Mouse (Mus musculus): ENCODE measurements at regions not wholly inside any gene's neighbourhood (a gene's known extent, or its start where the extent isn't known, plus 50 kb on each side); places are given as distances from the start of the nearest gene placed in this dataset.

GRCm38 (mm10) chr8:90608410-90608809, 208.8 kb downstream of the Gm19935 start:
- no peak for DNase-seq (ENCODE audit: low spot score)
- no peak for TF ChIP-seq CTCF (IDR thresholded peaks at IDR 0.05; ENCODE audit: low read depth)
- ATAC-seq (replicated peaks; ENCODE audit: low FRiP score, low read depth): no peak

DNA sequence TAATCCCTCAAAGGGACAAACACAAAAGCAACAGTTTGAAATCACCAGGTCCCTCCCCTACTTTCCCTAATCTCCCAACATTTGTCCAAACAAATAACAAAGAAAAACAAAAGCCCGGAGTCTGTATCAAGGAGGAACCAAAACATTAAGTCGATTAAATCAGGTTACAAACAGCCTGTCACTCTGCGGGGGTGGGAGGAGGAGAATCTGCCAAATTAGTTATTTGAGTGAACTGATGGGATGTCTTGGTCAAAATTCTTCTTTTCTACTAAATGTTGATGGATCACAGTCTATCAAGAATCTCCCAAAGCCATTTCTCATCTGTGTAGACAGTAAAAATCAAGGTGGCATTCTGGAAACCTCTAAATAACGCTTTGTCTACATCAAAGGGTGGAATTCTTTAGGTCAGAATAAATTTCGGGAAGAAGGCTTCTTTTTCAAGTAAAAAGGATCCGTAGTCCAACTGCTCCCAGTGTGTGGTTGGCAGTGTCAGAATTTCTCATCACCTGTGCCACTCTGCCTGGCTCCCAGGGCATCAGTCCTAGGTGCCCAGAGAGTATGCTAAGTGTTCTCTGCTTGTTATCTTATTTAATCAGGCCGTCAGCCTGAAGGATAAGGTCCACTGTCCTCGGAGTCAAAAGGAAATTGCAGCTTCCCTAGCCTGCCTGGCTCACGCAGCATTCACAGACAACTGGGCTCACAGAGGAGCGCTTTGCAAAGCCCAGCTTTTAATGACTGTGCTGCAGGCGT, 216.1 kb downstream of the Gm19935 start:
- Histone ChIP-seq H3K27me3 (ENCODE audit: insufficient read depth, low read length) (no peaks in the 10 kb centered on the region), H3K27ac (no peak overlapping the region), H3K9me3 (replicated peaks; ENCODE audit: low read length) (no peaks in the 10 kb centered on the region), H3K9ac (ENCODE audit: low read depth, low read length) (no peak overlapping the region), H3K4me3 (replicated peaks; ENCODE audit: low read depth, low read length) (no peak overlapping the region), H3K36me3 (ENCODE audit: insufficient read depth, low read length) (no peaks in the 10 kb centered on the region), H3K4me2 (ENCODE audit: low read length) (no peak overlapping the region), H3K4me1 (replicated peaks; ENCODE audit: insufficient read depth, low read length) (no peaks in the 10 kb centered on the region)
- no peak for TF ChIP-seq CTCF (IDR thresholded peaks at IDR 0.05; ENCODE audit: low read depth)
- WGBS: 26% methylated on average over 11 of the region's 11 CpGs
- no peak for ATAC-seq (replicated peaks; ENCODE audit: low FRiP score, low read depth)
- no peak for DNase-seq (ENCODE audit: low spot score)

More at GRCm38 (mm10) chr8:90608410-90608809, 208.8 kb downstream of the Gm19935 start:
- H3K4me2 ChIP-seq (ENCODE audit: low read length): no peak overlapping the region
- H3K36me3 ChIP-seq (ENCODE audit: insufficient read depth, low read length): no peaks in the 10 kb centered on the region
- no peaks in the 10 kb centered on the region for H3K4me1 ChIP-seq (replicated peaks; ENCODE audit: insufficient read depth, low read length)
- no peak overlapping the region for H3K4me3 ChIP-seq (replicated peaks; ENCODE audit: low read depth, low read length)
- no peaks in the 10 kb centered on the region for H3K27me3 ChIP-seq (ENCODE audit: insufficient read depth, low read length)
- WGBS: 54% methylated on average over 3 of the region's 3 CpGs
- H3K27ac ChIP-seq: no peak overlapping the region
- H3K9ac ChIP-seq (ENCODE audit: low read depth, low read length): no peak overlapping the region
- no peaks in the 10 kb centered on the region for H3K9me3 ChIP-seq (replicated peaks; ENCODE audit: low read length)

- no peak overlapping the region for H3K9ac ChIP-seq (ENCODE audit: low read depth, low read length)
- H3K27me3 ChIP-seq (ENCODE audit: insufficient read depth, low read length): no peaks in the 10 kb centered on the region
- no peaks in the 10 kb centered on the region for H3K4me1 ChIP-seq (replicated peaks; ENCODE audit: insufficient read depth, low read length)
- no peak for DNase-seq (ENCODE audit: low spot score)
- no peak for TF ChIP-seq CTCF (IDR thresholded peaks at IDR 0.05; ENCODE audit: low read depth)
- H3K27ac ChIP-seq: no peak overlapping the region
- no peak overlapping the region for H3K4me3 ChIP-seq (replicated peaks; ENCODE audit: low read depth, low read length)
- H3K4me2 ChIP-seq (ENCODE audit: low read length): no peak overlapping the region
- no peak for ATAC-seq (replicated peaks; ENCODE audit: low FRiP score, low read depth)
- H3K9me3 ChIP-seq (replicated peaks; ENCODE audit: low read length): no peaks in the 10 kb centered on the region
- 82% methylated on average over 6 of the region's 6 CpGs for WGBS
- H3K36me3 ChIP-seq (ENCODE audit: insufficient read depth, low read length): no peaks in the 10 kb centered on the region
These were observed 219.8 kb downstream of the Gm19935 start for GRCm38 (mm10) chr8:90597376-90597775.

GRCm38 (mm10) chr8:90579426-90579825, 231.3 kb upstream of the Tox3 start:
- WGBS: 74% methylated on average over 4 of the region's 4 CpGs

GRCm38 (mm10) chr8:90576976-90577375, 228.8 kb upstream of the Tox3 start:
- no peaks in the 10 kb centered on the region for H3K36me3 ChIP-seq (ENCODE audit: insufficient read depth, low read length)
- DNase-seq (ENCODE audit: low spot score) (no peak), ATAC-seq (replicated peaks; ENCODE audit: low FRiP score, low read depth) (no peak)
- H3K9me3 ChIP-seq (replicated peaks; ENCODE audit: low read length): no peaks in the 10 kb centered on the region
- no peak for TF ChIP-seq CTCF (IDR thresholded peaks at IDR 0.05; ENCODE audit: low read depth)
- H3K27me3 ChIP-seq (ENCODE audit: insufficient read depth, low read length): no peaks in the 10 kb centered on the region
- H3K27ac ChIP-seq: no peak overlapping the region
- H3K4me1 ChIP-seq (replicated peaks; ENCODE audit: insufficient read depth, low read length): no peaks in the 10 kb centered on the region
- no peak overlapping the region for H3K4me3 ChIP-seq (replicated peaks; ENCODE audit: low read depth, low read length)
- WGBS: 70% methylated on average over 4 of the region's 4 CpGs
- no peak overlapping the region for H3K9ac ChIP-seq (ENCODE audit: low read depth, low read length)
- H3K4me2 ChIP-seq (ENCODE audit: low read length): no peak overlapping the region

More at GRCm38 (mm10) chr8:90579426-90579825, 231.3 kb upstream of the Tox3 start:
- Histone ChIP-seq H3K27me3 (ENCODE audit: insufficient read depth, low read length) (no peaks in the 10 kb centered on the region), H3K36me3 (ENCODE audit: insufficient read depth, low read length) (no peaks in the 10 kb centered on the region), H3K4me3 (replicated peaks; ENCODE audit: low read depth, low read length) (no peak overlapping the region), H3K4me1 (replicated peaks; ENCODE audit: insufficient read depth, low read length) (no peaks in the 10 kb centered on the region), H3K9me3 (replicated peaks; ENCODE audit: low read length) (no peaks in the 10 kb centered on the region), H3K27ac (no peak overlapping the region), H3K4me2 (ENCODE audit: low read length) (no peak overlapping the region), H3K9ac (ENCODE audit: low read depth, low read length) (no peak overlapping the region)
- ATAC-seq (replicated peaks; ENCODE audit: low FRiP score, low read depth): no peak
- no peak for DNase-seq (ENCODE audit: low spot score)
- no peak for TF ChIP-seq CTCF (IDR thresholded peaks at IDR 0.05; ENCODE audit: low read depth)

DNA sequence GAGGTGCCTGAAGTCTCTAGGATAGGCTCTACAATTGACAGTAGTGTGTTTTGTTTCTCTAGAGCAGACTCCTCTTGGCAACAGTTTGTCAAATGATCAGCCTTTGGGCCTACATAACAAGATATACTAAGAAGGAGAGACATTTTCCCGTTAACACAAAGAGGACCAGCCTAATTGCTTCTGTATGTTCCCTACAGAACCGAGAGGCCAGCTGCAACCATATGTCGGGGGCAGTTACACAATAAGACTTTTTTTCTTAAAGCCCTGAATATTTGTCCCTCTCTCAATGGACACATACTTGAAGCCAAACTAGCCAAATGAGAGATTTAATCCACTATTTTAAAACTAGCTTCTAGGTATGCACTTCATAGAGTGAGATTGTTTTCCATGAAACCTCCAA, 226.5 kb upstream of the Tox3 start:
- 84% methylated on average over 3 of the region's 3 CpGs for WGBS
- no peak for TF ChIP-seq CTCF (IDR thresholded peaks at IDR 0.05; ENCODE audit: low read depth)
- no peak for DNase-seq (ENCODE audit: low spot score)

GRCm38 (mm10) chr8:90556079-90556427, 207.9 kb upstream of the Tox3 start:
- Histone ChIP-seq H3K27ac (no peak overlapping the region), H3K9me3 (replicated peaks; ENCODE audit: low read length) (no peaks in the 10 kb centered on the region), H3K4me3 (replicated peaks; ENCODE audit: low read depth, low read length) (no peak overlapping the region), H3K4me2 (ENCODE audit: low read length) (no peak overlapping the region), H3K27me3 (ENCODE audit: insufficient read depth, low read length) (no peaks in the 10 kb centered on the region), H3K36me3 (ENCODE audit: insufficient read depth, low read length) (no peaks in the 10 kb centered on the region), H3K9ac (ENCODE audit: low read depth, low read length) (no peak overlapping the region), H3K4me1 (replicated peaks; ENCODE audit: insufficient read depth, low read length) (no peaks in the 10 kb centered on the region)
- ATAC-seq (replicated peaks; ENCODE audit: low FRiP score, low read depth) (no peak), DNase-seq (ENCODE audit: low spot score) (no peak)
- 58% methylated on average over 7 of the region's 7 CpGs for WGBS
- no peak for TF ChIP-seq CTCF (IDR thresholded peaks at IDR 0.05; ENCODE audit: low read depth)

More for the DNA sequence above, 226.5 kb upstream of the Tox3 start:
- Histone ChIP-seq H3K4me3 (replicated peaks; ENCODE audit: low read depth, low read length) (no peak overlapping the region), H3K36me3 (ENCODE audit: insufficient read depth, low read length) (no peaks in the 10 kb centered on the region), H3K9me3 (replicated peaks; ENCODE audit: low read length) (no peaks in the 10 kb centered on the region), H3K4me1 (replicated peaks; ENCODE audit: insufficient read depth, low read length) (no peaks in the 10 kb centered on the region), H3K4me2 (ENCODE audit: low read length) (no peak overlapping the region), H3K9ac (ENCODE audit: low read depth, low read length) (no peak overlapping the region), H3K27me3 (ENCODE audit: insufficient read depth, low read length) (no peaks in the 10 kb centered on the region), H3K27ac (no peak overlapping the region)
- ATAC-seq (replicated peaks; ENCODE audit: low FRiP score, low read depth): no peak
